Mouse (Mus musculus) lung, embryonic 14.5 days (tissue): Measurements from ENCODE around the gene Crybb1. TPM values are rescaled to one million over a fixed set of nuclear protein-coding genes. Genes with fewer than 3 reads are reported as not detected.

ENCODE experiments used
- ATAC-seq: fragments of 200-750 bp; cut with Nextera tagmentation; 2 replicates; pipeline ENCODE4 v1.8.0; 2017; ENCODE audit warnings: mild to moderate bottlenecking, moderate TSS enrichment, moderate library complexity; ENCODE audit not compliant: insufficient read depth
- DNase-seq: peaks from one replicate; pipeline ENCODE4 v3.0.0-alpha.2; 2015
- H3K27ac ChIP-seq: fragments of 300-500 bp; sonication (generic); 2 replicates; pipeline ENCODE4 v1.5.1; 2014; ENCODE audit warnings: low read depth, mild to moderate bottlenecking, moderate library complexity
- H3K27me3 ChIP-seq: fragments of 300-500 bp; sonication (generic); 2 replicates; pipeline ENCODE4 v1.6.1; 2014; ENCODE audit warnings: low read length, control low read depth; ENCODE audit not compliant: insufficient read depth
- H3K36me3 ChIP-seq: fragments of 300-500 bp; sonication (generic); 2 replicates; pipeline ENCODE4 v1.6.1; 2014; ENCODE audit warnings: control low read depth; ENCODE audit not compliant: insufficient read depth
- H3K4me1 ChIP-seq: fragments of 300-500 bp; sonication (generic); 2 replicates; pipeline ENCODE4 v1.6.1; 2014; ENCODE audit warnings: antibody characterized with exemption, control low read depth; ENCODE audit not compliant: insufficient read depth
- H3K4me2 ChIP-seq: fragments of 300-500 bp; sonication (generic); 2 replicates; pipeline ENCODE4 v1.6.1; 2014; ENCODE audit warnings: mild to moderate bottlenecking
- H3K4me3 ChIP-seq: fragments of 300-500 bp; sonication (generic); 2 replicates; pipeline ENCODE4 v1.5.1; 2014; ENCODE audit warnings: low read depth, low read length
- H3K9ac ChIP-seq: fragments of 300-500 bp; sonication (generic); 2 replicates; pipeline ENCODE4 v1.6.1; 2014
- H3K9me3 ChIP-seq: fragments of 300-500 bp; sonication (generic); 2 replicates; pipeline ENCODE4 v1.6.1; 2016; ENCODE audit warnings: low read depth, low read length, control low read depth
- CTCF ChIP-seq: IDR thresholded peaks from 2 replicates; pipeline ENCODE4 v1.5.1; 2016; ENCODE audit warnings: antibody characterized with exemption, low read depth
- WGBS: fragments of 180-500 bp; shearing (Covaris S2); extraction: QIAGEN DNeasy Blood & Tissue Kit; methylation state at CpG from one replicate; pipeline ENCODE4 v1.1.7; 2014; 5-methylcytosine and 5-hydroxymethylcytosine counted together
- polyA plus RNA-seq: library from polyadenylated mRNA; unstranded; fragments of >200 nt; fragmentation: Nextera tagmentation; extraction: Ambion mirVana; gene quantifications from 2 replicates; pipeline ENCODE4 v1.2.1, GENCODE M21; 2014

The Crybb1 gene
- polyA plus RNA-seq, 1 experiment from 2014 or later: 2.0 TPM

DNA sequence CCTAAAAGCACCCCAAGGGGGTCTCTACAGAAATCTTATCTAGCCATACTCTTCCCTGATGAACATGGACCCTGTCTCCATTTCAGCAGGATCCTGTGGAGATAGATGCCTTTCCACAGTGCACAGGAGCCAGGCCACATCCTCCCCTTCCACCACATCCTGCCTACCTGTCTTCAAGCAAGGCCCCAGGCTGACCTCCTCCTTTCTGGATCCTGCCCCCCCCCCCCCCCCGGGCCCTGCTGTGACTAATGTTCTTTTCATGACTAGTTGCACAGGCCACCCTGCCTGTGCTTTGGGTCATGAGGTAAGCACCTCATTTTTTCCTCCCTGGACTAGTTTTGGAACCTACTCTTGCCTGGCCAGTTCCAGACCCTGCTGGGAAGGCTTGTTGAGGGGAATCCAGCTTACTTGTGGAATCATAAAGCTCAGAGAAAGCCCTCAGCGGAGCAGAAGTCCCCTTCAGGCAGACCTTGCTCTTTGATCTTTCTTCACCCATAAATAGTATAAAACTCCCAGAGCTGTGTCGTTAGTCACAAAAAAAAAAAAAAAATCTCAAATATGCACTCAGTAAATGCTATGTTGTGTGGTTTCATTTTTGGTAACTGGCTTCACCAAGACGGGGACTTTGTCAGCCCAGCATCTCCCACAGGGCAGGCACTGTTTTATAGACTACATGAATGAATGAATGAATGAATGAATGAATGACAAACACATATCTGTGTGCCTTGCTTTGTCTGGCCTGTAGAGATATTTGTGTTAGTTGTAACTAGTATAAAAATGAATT lies 19.6 kb downstream of the Crybb1 start:
- H3K27me3 ChIP-seq: peaks cover 7% of the 10 kb centered on the region; the same call in 1 of the 2 replicates
- no peak overlapping the region for H3K27ac ChIP-seq
- no peaks in the 10 kb centered on the region for H3K9me3 ChIP-seq
- peaks cover 8% of the 10 kb centered on the region for H3K4me1 ChIP-seq
- H3K9ac ChIP-seq: no peak overlapping the region
- WGBS: 42% methylated on average over 4 of the region's 4 CpGs
- no peaks in the 10 kb centered on the region for H3K36me3 ChIP-seq
- no peak for TF ChIP-seq CTCF
- H3K4me3 ChIP-seq: no peak overlapping the region
- peak overlapping the region; percentile 84 for H3K4me2 ChIP-seq
- DNase-seq: no peak
- ATAC-seq: no peak

GRCm38 (mm10) chr5:112276267-112276873 lies 20.8 kb downstream of the Crybb1 start, which contains the start of gene Tpst2:
TSS of gene Tpst2 (plus strand) at chr5:112276691.
- Histone ChIP-seq H3K27me3 (0 out of 2 replicates have a peak, but pooled peaks cover under 1% of the 10 kb centered on the region), H3K9me3 (no peaks in the 10 kb centered on the region), H3K27ac (peak within 1 kb of the TSS; percentile 72), H3K36me3 (no peaks in the 10 kb centered on the region), H3K4me3 (peak within 1 kb of the TSS; percentile 77), H3K4me2 (peak within 1 kb of the TSS; percentile 84), H3K9ac (peak within 1 kb of the TSS; percentile 75), H3K4me1 (peaks cover 8% of the 10 kb centered on the region)
- DNase-seq (peak; percentile 100), ATAC-seq (peak; percentile 96)
- peak; percentile 2; the same call in 1 of the 2 replicates for TF ChIP-seq CTCF
- under 1% methylated on average over 48 of the region's 62 CpGs for WGBS

DNA sequence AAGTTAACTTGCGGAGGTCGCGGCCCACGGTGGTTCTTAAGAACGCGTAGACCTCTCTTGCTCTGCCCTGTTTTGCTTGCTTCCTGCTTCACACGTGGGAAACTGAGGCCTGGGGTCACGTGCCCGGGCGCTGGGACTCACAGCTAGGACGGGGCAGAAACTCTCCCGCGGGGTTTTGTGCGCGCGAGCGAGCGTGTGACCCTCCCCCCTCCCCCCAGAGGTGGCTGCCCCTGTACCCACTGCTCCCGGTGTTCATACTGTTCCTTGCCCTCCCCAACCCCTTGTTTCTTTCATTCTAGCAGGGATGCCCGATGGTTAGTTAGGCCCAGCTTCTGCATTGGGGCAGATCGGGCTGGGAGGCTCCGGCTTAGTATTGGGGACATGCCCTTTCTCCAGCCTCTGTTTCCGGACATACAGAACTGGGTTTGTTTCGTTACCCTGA lies 21.3 kb downstream of the Crybb1 start:
- Histone ChIP-seq H3K27me3 (no peaks in the 10 kb centered on the region), H3K4me3 (peak overlapping the region; percentile 77), H3K27ac (peak overlapping the region; percentile 72), H3K36me3 (no peaks in the 10 kb centered on the region), H3K9ac (peak overlapping the region; percentile 75), H3K4me1 (peaks cover 8% of the 10 kb centered on the region), H3K4me2 (peak overlapping the region; percentile 84), H3K9me3 (no peaks in the 10 kb centered on the region)
- ATAC-seq (no peak; the same call in none of the 2 replicates), DNase-seq (peak; percentile 44)
- TF ChIP-seq CTCF: no peak
- 0% methylated on average over 18 of the region's 24 CpGs for WGBS

GRCm38 (mm10) chr5:112277906-112278470 lies 22.4 kb downstream of the Crybb1 start:
- no peak for DNase-seq
- ATAC-seq: no peak
- peak overlapping the region; percentile 84 for H3K4me2 ChIP-seq
- H3K4me1 ChIP-seq: peaks cover 8% of the 10 kb centered on the region
- no peaks in the 10 kb centered on the region for H3K27me3 ChIP-seq
- H3K27ac ChIP-seq: no peak overlapping the region
- no peak for TF ChIP-seq CTCF
- 77% methylated on average over 11 of the region's 11 CpGs for WGBS
- H3K36me3 ChIP-seq: no peaks in the 10 kb centered on the region
- H3K9ac ChIP-seq: peak overlapping the region; percentile 75
- H3K9me3 ChIP-seq: no peaks in the 10 kb centered on the region
- H3K4me3 ChIP-seq: peak overlapping the region; percentile 77

- ATAC-seq (no peak), DNase-seq (no peak)
- H3K27me3 ChIP-seq: no peaks in the 10 kb centered on the region
- H3K9ac ChIP-seq: no peak overlapping the region; the same call in 1 of the 2 replicates
- no peaks in the 10 kb centered on the region for H3K36me3 ChIP-seq
- peaks cover 16% of the 10 kb centered on the region for H3K4me1 ChIP-seq
- H3K4me3 ChIP-seq: no peak overlapping the region
- H3K9me3 ChIP-seq: no peaks in the 10 kb centered on the region
- WGBS: 86% methylated on average over 17 of the region's 17 CpGs
- H3K4me2 ChIP-seq: peak overlapping the region; percentile 25
- no peak for TF ChIP-seq CTCF
- H3K27ac ChIP-seq: peak overlapping the region; percentile 54; the same call in 1 of the 2 replicates
Measured at GRCm38 (mm10) chr5:112279181-112280021, 23.8 kb downstream of the Crybb1 start.

GRCm38 (mm10) chr5:112280151-112280550 lies 24.5 kb downstream of the Crybb1 start:
- Histone ChIP-seq H3K9me3 (no peaks in the 10 kb centered on the region), H3K36me3 (no peaks in the 10 kb centered on the region), H3K9ac (no peak overlapping the region), H3K4me2 (0 out of 2 replicates have a peak overlapping the region, but pooled peaks have one; percentile 25), H3K27me3 (no peaks in the 10 kb centered on the region), H3K4me1 (peaks cover 16% of the 10 kb centered on the region), H3K4me3 (no peak overlapping the region), H3K27ac (peak overlapping the region; percentile 54)
- no peak for TF ChIP-seq CTCF
- 79% methylated on average over 7 of the region's 7 CpGs for WGBS
- DNase-seq: peak; percentile 30
- ATAC-seq: no peak
